Mouse (Mus musculus) stomach, postnatal 0 days (tissue): ENCODE measurements around the gene Opn3.

Source experiments
- CTCF ChIP-seq: IDR thresholded peaks from 2 replicates; pipeline ENCODE4 v1.5.1; 2016; ENCODE audit warnings: antibody characterized with exemption, low read depth, mild to moderate bottlenecking, moderate library complexity
- EP300 ChIP-seq: optimal IDR thresholded peaks from 2 replicates; pipeline ENCODE3; 2016; ENCODE audit warnings: antibody characterized with exemption

DNA sequence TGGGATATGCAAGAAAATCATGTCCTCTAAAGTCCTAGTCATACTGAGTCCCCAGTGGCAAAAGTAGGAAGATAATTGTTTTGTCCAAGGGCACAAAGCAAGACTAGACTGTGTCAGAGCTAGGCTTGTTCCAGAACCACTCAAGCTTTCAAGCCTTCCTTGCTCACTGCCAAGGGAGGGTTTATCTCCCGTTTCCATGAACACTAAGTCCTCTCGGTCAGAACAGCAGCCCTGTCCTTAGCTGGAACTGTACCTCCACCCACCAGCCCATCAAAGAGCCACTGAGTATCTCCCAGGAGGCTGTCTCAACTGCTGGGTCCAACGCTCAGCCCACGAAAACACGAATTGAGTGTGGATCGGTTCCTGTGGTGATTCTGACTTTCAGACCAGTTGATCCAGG is 17.5 kb downstream of the Opn3 start:
- TF ChIP-seq CTCF (no peak), EP300 (no peak)
